Mouse (Mus musculus): ENCODE measurements at regions not wholly inside any gene's neighbourhood (a gene's known extent, or its start where the extent isn't known, plus 50 kb on each side); places are given as distances from the start of the nearest gene placed in this dataset.

DNA sequence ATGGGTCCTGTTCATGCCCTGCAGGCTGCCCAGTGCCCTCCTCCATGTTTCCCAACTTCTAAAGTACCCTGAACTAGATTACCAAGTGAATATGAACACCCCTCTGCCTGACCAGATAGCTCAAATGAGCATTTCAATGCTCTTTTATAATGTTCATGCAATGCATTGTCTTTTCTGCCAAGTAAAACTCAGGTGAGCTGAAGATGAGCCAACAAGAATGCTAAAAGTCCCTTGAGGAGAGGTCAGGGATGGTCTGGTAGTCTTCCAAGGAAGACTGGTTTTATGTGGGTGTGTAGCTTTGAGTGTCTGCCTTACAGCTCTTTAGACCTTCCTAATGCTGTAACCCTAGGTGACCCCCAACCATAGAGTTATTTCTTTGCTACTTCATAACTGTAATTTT, 58.0 kb upstream of the Abca12 start:
- DNase-seq (ENCODE audit: low spot score): no peak

- no peak for DNase-seq (ENCODE audit: low spot score)
Measured at GRCm38 (mm10) chr1:71483149-71483548, 68.4 kb upstream of the Abca12 start.

DNA sequence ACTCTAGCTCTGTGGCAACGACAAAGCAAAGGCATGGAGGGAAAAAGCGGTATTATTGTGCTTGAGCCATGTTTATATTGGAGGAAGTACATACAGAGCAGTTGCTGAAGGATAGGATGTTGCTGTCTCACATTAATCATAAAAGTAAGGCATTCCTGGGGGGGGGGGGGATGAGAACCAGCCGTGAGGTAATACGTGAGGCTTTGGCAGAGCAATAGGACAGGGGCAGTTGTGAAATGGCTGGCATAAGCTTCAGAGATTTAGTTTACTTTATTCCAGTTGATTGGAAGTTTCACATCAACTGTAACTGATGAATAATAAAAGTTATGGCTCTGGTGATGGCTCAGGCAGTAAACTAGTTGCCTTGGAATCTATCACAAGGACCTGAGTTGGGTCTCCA, 62.4 kb upstream of the Atic start:
- DNase-seq (ENCODE audit: low spot score): no peak

DNA sequence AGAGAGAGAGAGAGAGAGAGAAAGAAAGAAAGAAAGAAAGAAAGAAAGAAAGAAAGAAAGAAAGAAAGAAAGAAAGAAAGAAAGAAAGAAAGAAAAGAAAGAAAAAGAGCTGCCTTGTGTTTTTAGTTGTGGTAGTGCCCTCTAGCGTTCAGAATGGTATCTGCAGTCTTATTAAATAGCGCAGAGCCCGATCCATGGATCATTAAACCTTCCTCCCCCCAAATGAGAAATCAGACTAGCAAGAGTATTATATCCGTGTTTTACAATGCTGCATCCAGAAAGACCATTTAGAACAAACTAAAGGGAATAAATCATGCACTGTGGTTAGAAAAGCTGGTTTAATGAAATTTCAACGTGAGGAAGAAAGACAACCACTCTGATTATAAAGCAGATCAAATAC, 51.1 kb upstream of the Atic start:
- DNase-seq (ENCODE audit: low spot score): peak; percentile 5

DNA sequence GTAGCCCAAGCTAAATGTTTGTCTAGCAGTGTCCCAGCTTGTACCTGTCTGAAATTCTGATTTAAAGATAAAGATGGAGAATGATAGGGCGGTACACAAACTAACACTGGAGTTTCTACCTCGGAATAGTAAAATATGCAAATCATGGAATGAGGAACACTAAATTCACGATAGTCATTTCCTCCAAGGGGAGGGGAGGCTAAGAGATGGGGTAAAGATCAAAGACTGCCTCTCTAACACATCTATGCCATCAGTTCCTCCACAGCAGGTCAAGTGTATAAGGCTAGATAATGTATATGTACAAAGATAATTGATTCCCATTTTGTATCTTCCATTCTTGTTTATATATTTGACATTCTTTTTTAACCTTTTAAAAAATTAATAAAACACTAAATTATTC, 50.4 kb upstream of the Atic start:
- no peak for DNase-seq (ENCODE audit: low spot score)
